23 mouse cellular contexts compared by ENCODE assay signal in genomic region chr4:71356310-71356709, GRCm38 (mm10).
DNase-seq lines count a peak whose midpoint lies in the region; ATAC-seq and TF ChIP-seq lines count a peak whose summit lies in the region.
"Had no signal": no experiment of that assay in that cellular context is flagged by ENCODE, and none has a peak within 500 bp of the region (broad histone marks: within the 10 kb centered on the region; RNA-seq: fewer than 3 reads in every experiment).

No protein-coding gene starts in this region.

- H3K27me3 ChIP-seq in stomach, embryonic 16.5 days (ENCODE audit: control insufficient read depth, insufficient read depth, low read length) = no peaks in the 10 kb centered on the region
- no peaks in the 10 kb centered on the region for H3K27me3 ChIP-seq in stomach, postnatal 0 days (ENCODE audit: control insufficient read depth, insufficient read depth, low read length)
- no peaks in the 10 kb centered on the region for H3K27me3 ChIP-seq in intestine, embryonic 15.5 days (replicated peaks)
- no peaks in the 10 kb centered on the region for H3K27me3 ChIP-seq in intestine, postnatal 0 days (replicated peaks; ENCODE audit: control insufficient read depth, insufficient read depth, low read length)
- H3K27me3 ChIP-seq in forebrain, embryonic 14.5 days (replicated peaks; ENCODE audit: control insufficient read depth, insufficient read depth, low read length) = no peaks in the 10 kb centered on the region
- H3K27me3 ChIP-seq: embryonic facial prominence, embryonic 13.5 days; embryonic facial prominence, embryonic 15.5 days; forebrain, embryonic 12.5 days; forebrain, embryonic 15.5 days had no signal

- H3K9ac ChIP-seq in stomach, embryonic 16.5 days (ENCODE audit: low read length) = no peak overlapping the region
- no peak overlapping the region for H3K9ac ChIP-seq in stomach, postnatal 0 days (ENCODE audit: low read length)
- no peak overlapping the region for H3K9ac ChIP-seq in intestine, embryonic 15.5 days
- H3K9ac ChIP-seq in intestine, postnatal 0 days (ENCODE audit: low read depth, low read length) = no peak overlapping the region
- H3K9ac ChIP-seq in forebrain, embryonic 14.5 days (ENCODE audit: low read length) = no peak overlapping the region
- H3K9ac ChIP-seq: embryonic facial prominence, embryonic 13.5 days; embryonic facial prominence, embryonic 15.5 days; forebrain, embryonic 12.5 days; forebrain, embryonic 15.5 days had no signal

- TF ChIP-seq CTCF in stomach, postnatal 0 days (IDR thresholded peaks at IDR 0.05; ENCODE audit: low read depth) = no peak
- TF ChIP-seq CTCF in intestine, postnatal 0 days (IDR thresholded peaks at IDR 0.05; ENCODE audit: low read depth) = no peak

- no peaks in the 10 kb centered on the region for H3K4me1 ChIP-seq in stomach, embryonic 16.5 days (ENCODE audit: control insufficient read depth, insufficient read depth, low read length)
- no peaks in the 10 kb centered on the region for H3K4me1 ChIP-seq in stomach, postnatal 0 days (replicated peaks; ENCODE audit: control insufficient read depth, insufficient read depth)
- H3K4me1 ChIP-seq in intestine, embryonic 15.5 days (replicated peaks) = no peaks in the 10 kb centered on the region
- H3K4me1 ChIP-seq in intestine, postnatal 0 days (replicated peaks; ENCODE audit: control insufficient read depth, insufficient read depth, low read length) = 0 out of 2 replicates have a peak, but pooled peaks cover 4% of the 10 kb centered on the region
- H3K4me1 ChIP-seq in forebrain, embryonic 14.5 days (ENCODE audit: control insufficient read depth, insufficient read depth, low read length) = no peaks in the 10 kb centered on the region
- H3K4me1 ChIP-seq: embryonic facial prominence, embryonic 13.5 days; embryonic facial prominence, embryonic 15.5 days; forebrain, embryonic 10.5 days; forebrain, embryonic 12.5 days; forebrain, embryonic 15.5 days had no signal

- no peak for TF ChIP-seq EP300 in stomach, postnatal 0 days (optimal IDR thresholded peaks at IDR 0.05)

- H3K4me3 ChIP-seq in stomach, embryonic 16.5 days (replicated peaks; ENCODE audit: low read length) = no peak overlapping the region
- H3K4me3 ChIP-seq in stomach, postnatal 0 days (ENCODE audit: low read depth, low read length) = no peak overlapping the region
- H3K4me3 ChIP-seq in intestine, embryonic 15.5 days (replicated peaks) = no peak overlapping the region
- no peak overlapping the region for H3K4me3 ChIP-seq in intestine, postnatal 0 days (ENCODE audit: low read depth, low read length)
- no peak overlapping the region for H3K4me3 ChIP-seq in forebrain, embryonic 14.5 days (ENCODE audit: low read depth, low read length)
- H3K4me3 ChIP-seq: embryonic facial prominence, embryonic 13.5 days; embryonic facial prominence, embryonic 15.5 days; erythroblast, embryonic 14.5 days; forebrain, embryonic 10.5 days; forebrain, embryonic 12.5 days; forebrain, embryonic 15.5 days had no signal

- no peak overlapping the region for H3K4me2 ChIP-seq in stomach, embryonic 16.5 days (ENCODE audit: low read depth, low read length)
- no peak overlapping the region for H3K4me2 ChIP-seq in stomach, postnatal 0 days (replicated peaks; ENCODE audit: low read depth)
- no peak overlapping the region for H3K4me2 ChIP-seq in intestine, embryonic 15.5 days (replicated peaks)
- H3K4me2 ChIP-seq in intestine, postnatal 0 days (replicated peaks; ENCODE audit: low read depth) = no peak overlapping the region
- H3K4me2 ChIP-seq in forebrain, embryonic 14.5 days (ENCODE audit: low read length) = no peak overlapping the region
- H3K4me2 ChIP-seq: embryonic facial prominence, embryonic 13.5 days; embryonic facial prominence, embryonic 15.5 days; forebrain, embryonic 12.5 days; forebrain, embryonic 15.5 days had no signal

- no peaks in the 10 kb centered on the region for H3K9me3 ChIP-seq in stomach, embryonic 16.5 days (replicated peaks; ENCODE audit: control insufficient read depth, low read length)
- H3K9me3 ChIP-seq in stomach, postnatal 0 days (ENCODE audit: control insufficient read depth, low read length) = no peaks in the 10 kb centered on the region
- H3K9me3 ChIP-seq in intestine, embryonic 15.5 days = no peaks in the 10 kb centered on the region
- H3K9me3 ChIP-seq in intestine, postnatal 0 days (ENCODE audit: control insufficient read depth) = no peaks in the 10 kb centered on the region
- H3K9me3 ChIP-seq in forebrain, embryonic 14.5 days (replicated peaks; ENCODE audit: control insufficient read depth, low read length) = no peaks in the 10 kb centered on the region
- H3K9me3 ChIP-seq: embryonic facial prominence, embryonic 15.5 days; forebrain, embryonic 10.5 days; forebrain, embryonic 12.5 days; forebrain, embryonic 15.5 days had no signal

- no peaks in the 10 kb centered on the region for H3K36me3 ChIP-seq in stomach, embryonic 16.5 days (ENCODE audit: control insufficient read depth, insufficient read depth, low read length)
- no peaks in the 10 kb centered on the region for H3K36me3 ChIP-seq in stomach, postnatal 0 days (ENCODE audit: control insufficient read depth, insufficient read depth, low read length)
- no peaks in the 10 kb centered on the region for H3K36me3 ChIP-seq in intestine, embryonic 15.5 days
- H3K36me3 ChIP-seq in intestine, postnatal 0 days (ENCODE audit: control insufficient read depth, insufficient read depth) = no peaks in the 10 kb centered on the region
- no peaks in the 10 kb centered on the region for H3K36me3 ChIP-seq in forebrain, embryonic 14.5 days (ENCODE audit: control insufficient read depth, insufficient read depth, low read length)
- H3K36me3 ChIP-seq: embryonic facial prominence, embryonic 13.5 days; embryonic facial prominence, embryonic 15.5 days; forebrain, embryonic 10.5 days; forebrain, embryonic 12.5 days; forebrain, embryonic 15.5 days had no signal

- ATAC-seq in stomach, embryonic 16.5 days (ENCODE audit: insufficient read depth, low FRiP score) = peak; percentile 33; the same call in 1 of the 2 replicates
- no peak for ATAC-seq in stomach, postnatal 0 days (ENCODE audit: low FRiP score, low TSS enrichment)
- peak; percentile 93 for ATAC-seq in intestine, embryonic 15.5 days
- peak; percentile 84 for ATAC-seq in intestine, postnatal 0 days
- no peak for ATAC-seq in forebrain, embryonic 14.5 days
- ATAC-seq: forebrain, embryonic 15.5 days had no signal

- DNase-seq in stomach, postnatal 0 days (ENCODE audit: low spot score) = no peak
- no peak for DNase-seq in thymus, postnatal 4 days
- DNase-seq in forebrain, embryonic 14.5 days (ENCODE audit: low spot score) = no peak
- no peak for DNase-seq in kidney, postnatal 14 days
- DNase-seq: adrenal gland, adult 2 months; adrenal gland, postnatal 10 days; adrenal gland, postnatal 25 days; cerebellum, adult 11 months; cerebellum, adult 18-20 months; cerebellum, adult 8-10 months; cerebellum, adult 9-11 months; cerebellum, postnatal 14 days; cerebellum, postnatal 36 days; embryo, embryonic 11 days had no signal

- 70% methylated on average over 1 of the region's 1 CpGs for WGBS in stomach, embryonic 16.5 days
- WGBS in stomach, postnatal 0 days = 64% methylated on average over 1 of the region's 1 CpGs
- WGBS in intestine, embryonic 15.5 days = 45% methylated on average over 1 of the region's 1 CpGs
- 28% methylated on average over 1 of the region's 1 CpGs for WGBS in intestine, postnatal 0 days
- 91% methylated on average over 1 of the region's 1 CpGs for WGBS in forebrain, embryonic 14.5 days

- no peak overlapping the region for H3K27ac ChIP-seq in stomach, embryonic 16.5 days (ENCODE audit: low read length)
- H3K27ac ChIP-seq in stomach, postnatal 0 days (replicated peaks) = no peak overlapping the region
- no peak overlapping the region for H3K27ac ChIP-seq in intestine, embryonic 15.5 days
- no peak overlapping the region for H3K27ac ChIP-seq in intestine, postnatal 0 days (ENCODE audit: low read depth, low read length)
- H3K27ac ChIP-seq in forebrain, embryonic 14.5 days (ENCODE audit: low read depth, low read length) = no peak overlapping the region
- H3K27ac ChIP-seq: embryonic facial prominence, embryonic 13.5 days; embryonic facial prominence, embryonic 15.5 days; forebrain, embryonic 10.5 days; forebrain, embryonic 12.5 days; forebrain, embryonic 15.5 days had no signal

Comparison
In these comparisons a context has a peak if more than half of its experiments do, and no peak if none do; other contexts are left out.
1. ATAC-seq: peak in stomach, embryonic 16.5 days (single experiment), intestine, embryonic 15.5 days (single experiment) and intestine, postnatal 0 days (single experiment); none in stomach, postnatal 0 days (single experiment) and forebrain, embryonic 14.5 days (single experiment).